Mouse (Mus musculus) embryonic facial prominence, embryonic 11.5 days (tissue): ENCODE data around the gene Vwde. TPM values are rescaled to one million over a fixed set of nuclear protein-coding genes. Genes with fewer than 3 reads are reported as not detected.
A peak's percentile ranks its signal among the peaks of the same experiment; 100 is the strongest.

Experiments
- ATAC-seq: fragments of 200-750 bp; cut with Nextera tagmentation; replicated peaks from 2 replicates; pipeline ENCODE4 v1.8.0; 2017; ENCODE audit warnings: low read depth; ENCODE audit not compliant: insufficient number of reproducible peaks, low FRiP score, low TSS enrichment
- DNase-seq: peaks from one replicate; pipeline ENCODE4 v3.0.0-alpha.2; 2015; ENCODE audit warnings: low spot score
- H3K27ac ChIP-seq: fragments of 300-500 bp; sonication (generic); replicated peaks from 2 replicates; pipeline ENCODE4 v1.5.1; 2014; ENCODE audit warnings: mild to moderate bottlenecking, low read depth, low read length, control low read depth
- H3K27me3 ChIP-seq: fragments of 300-500 bp; sonication (generic); 2 replicates; pipeline ENCODE4 v1.6.1; 2014; ENCODE audit warnings: mild to moderate bottlenecking, low read length, moderate library complexity, mixed read lengths; ENCODE audit not compliant: control insufficient read depth, insufficient read depth
- H3K36me3 ChIP-seq: fragments of 300-500 bp; sonication (generic); replicated peaks from 2 replicates; pipeline ENCODE4 v1.6.1; 2014; ENCODE audit warnings: low read depth, mild to moderate bottlenecking, low read length, moderate library complexity, mixed read lengths; ENCODE audit not compliant: control insufficient read depth, insufficient read depth
- H3K4me1 ChIP-seq: fragments of 300-500 bp; sonication (generic); 2 replicates; pipeline ENCODE4 v1.6.1; 2014; ENCODE audit warnings: low read length, mixed read lengths; ENCODE audit not compliant: control insufficient read depth, insufficient read depth
- H3K4me2 ChIP-seq: fragments of 300-500 bp; sonication (generic); 2 replicates; pipeline ENCODE4 v1.6.1; 2014; ENCODE audit warnings: low read depth, mild to moderate bottlenecking, control low read depth, low read length, moderate library complexity
- H3K4me3 ChIP-seq: fragments of 300-500 bp; sonication (generic); 2 replicates; pipeline ENCODE4 v1.5.1; 2014; ENCODE audit warnings: low read depth, low read length, control low read depth
- H3K9ac ChIP-seq: fragments of 300-500 bp; sonication (generic); replicated peaks from 2 replicates; pipeline ENCODE4 v1.6.1; 2014; ENCODE audit warnings: mild to moderate bottlenecking, control low read depth, low read length
- H3K9me3 ChIP-seq: fragments of 300-500 bp; sonication (generic); replicated peaks from 2 replicates; pipeline ENCODE4 v1.6.1; 2016; ENCODE audit warnings: mild to moderate bottlenecking, low read length, inconsistent platforms, mixed read lengths; ENCODE audit not compliant: control insufficient read depth
- WGBS: fragments of 180-500 bp; shearing (Covaris S2); extraction: QIAGEN DNeasy Blood & Tissue Kit; methylation state at CpG from one replicate; pipeline ENCODE4 v1.1.7; 2014; 5-methylcytosine and 5-hydroxymethylcytosine counted together
- polyA plus RNA-seq: library from polyadenylated mRNA; unstranded; fragments of >200 nt; fragmentation: Nextera tagmentation; extraction: Ambion mirVana; gene quantifications from 2 replicates; pipeline ENCODE4 v1.2.1, GENCODE M21; 2014

Vwde gene
- polyA plus RNA-seq, 1 experiment from 2014 or later, result 0.14 TPM

- Histone ChIP-seq H3K27ac (no peak overlapping the region), H3K4me3 (no peak overlapping the region), H3K4me2 (no peak overlapping the region), H3K4me1 (no peaks in the 10 kb centered on the region), H3K9me3 (no peaks in the 10 kb centered on the region), H3K9ac (no peak overlapping the region), H3K27me3 (no peaks in the 10 kb centered on the region), H3K36me3 (no peaks in the 10 kb centered on the region)
- no peak for DNase-seq
- 84% methylated on average over 9 of the region's 9 CpGs for WGBS
- no peak for ATAC-seq
Observed at GRCm38 (mm10) chr6:13166240-13166937, 58.4 kb downstream of the Vwde start.

GRCm38 (mm10) chr6:13159437-13159836 lies 65.3 kb downstream of the Vwde start:
- no peak for ATAC-seq
- peak; percentile 54 for DNase-seq
- WGBS, result 89% methylated on average over 2 of the region's 2 CpGs
- Histone ChIP-seq H3K4me3 (no peak overlapping the region), H3K4me2 (no peak overlapping the region), H3K36me3 (no peaks in the 10 kb centered on the region), H3K27ac (no peak overlapping the region), H3K4me1 (no peaks in the 10 kb centered on the region), H3K27me3 (no peaks in the 10 kb centered on the region), H3K9ac (no peak overlapping the region), H3K9me3 (no peaks in the 10 kb centered on the region)

GRCm38 (mm10) chr6:13153888-13154697 lies 70.7 kb downstream of the Vwde start:
- no peak overlapping the region for H3K9ac ChIP-seq
- DNase-seq (no peak), ATAC-seq (peak; percentile 52; the same call in 1 of the 2 replicates)
- 96% methylated on average over 9 of the region's 9 CpGs for WGBS
- H3K4me2 ChIP-seq, result no peak overlapping the region
- H3K4me1 ChIP-seq, result no peaks in the 10 kb centered on the region
- no peaks in the 10 kb centered on the region for H3K36me3 ChIP-seq
- no peak overlapping the region for H3K27ac ChIP-seq
- H3K4me3 ChIP-seq, result no peak overlapping the region
- H3K9me3 ChIP-seq, result no peaks in the 10 kb centered on the region
- H3K27me3 ChIP-seq, result no peaks in the 10 kb centered on the region

- WGBS, result 62% methylated on average over 1 of the region's 1 CpGs
- Histone ChIP-seq H3K9me3 (no peaks in the 10 kb centered on the region), H3K27ac (no peak overlapping the region), H3K4me2 (no peak overlapping the region), H3K9ac (no peak overlapping the region), H3K4me1 (no peaks in the 10 kb centered on the region), H3K4me3 (no peak overlapping the region), H3K36me3 (no peaks in the 10 kb centered on the region), H3K27me3 (no peaks in the 10 kb centered on the region)
- peak; percentile 80 for DNase-seq
- ATAC-seq, result no peak
Observed at GRCm38 (mm10) chr6:13152062-13152640, 72.6 kb downstream of the Vwde start.

DNA sequence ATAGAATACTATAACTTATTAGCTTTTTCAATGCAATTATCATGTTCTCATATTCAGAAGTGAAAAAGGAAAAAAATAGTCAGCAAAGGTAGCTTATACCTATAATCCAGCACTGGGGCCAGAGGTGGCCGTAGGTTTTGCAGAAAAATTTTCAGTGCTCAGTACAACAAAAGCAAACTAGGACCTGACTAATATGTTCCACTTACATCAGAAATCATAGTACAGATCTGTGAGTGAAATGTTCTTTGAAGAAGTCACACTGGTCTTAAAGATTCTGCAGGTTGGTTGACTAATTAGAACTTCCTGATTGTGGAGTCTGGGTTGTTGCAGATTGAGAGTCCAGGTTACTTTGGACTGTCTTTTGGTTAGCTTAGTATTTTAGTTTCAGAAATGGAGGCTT lies 87.5 kb downstream of the Vwde start:
- Histone ChIP-seq H3K9ac (no peak overlapping the region), H3K36me3 (no peaks in the 10 kb centered on the region), H3K4me3 (no peak overlapping the region), H3K9me3 (no peaks in the 10 kb centered on the region), H3K4me1 (no peaks in the 10 kb centered on the region), H3K27ac (no peak overlapping the region), H3K27me3 (no peaks in the 10 kb centered on the region), H3K4me2 (no peak overlapping the region)
- ATAC-seq (no peak), DNase-seq (no peak)
- 83% methylated on average over 1 of the region's 1 CpGs for WGBS

DNA sequence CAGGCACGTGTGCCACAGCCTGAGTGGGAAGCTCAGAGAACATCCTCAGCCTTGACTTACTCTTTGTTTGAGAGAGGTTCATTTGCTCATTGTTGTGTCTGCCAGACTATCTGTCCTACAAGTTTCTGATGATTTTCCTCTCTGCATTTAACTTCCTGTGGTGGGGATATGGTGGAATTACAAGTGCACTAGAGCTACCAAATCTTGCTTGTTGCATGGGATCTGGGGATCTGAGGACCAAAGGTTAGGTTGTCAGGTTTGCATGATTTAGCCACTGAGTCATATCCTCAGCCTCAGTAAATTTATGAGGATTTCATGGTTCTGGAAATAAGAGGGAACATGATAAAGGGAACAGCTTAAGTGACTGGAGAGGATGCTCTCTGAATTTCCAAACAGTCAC lies 116.1 kb downstream of the Vwde start:
- no peak for ATAC-seq
- Histone ChIP-seq H3K36me3 (no peaks in the 10 kb centered on the region), H3K4me1 (no peaks in the 10 kb centered on the region), H3K4me2 (no peak overlapping the region), H3K4me3 (no peak overlapping the region), H3K27me3 (no peaks in the 10 kb centered on the region), H3K27ac (no peak overlapping the region), H3K9me3 (no peaks in the 10 kb centered on the region), H3K9ac (no peak overlapping the region)
- DNase-seq, result no peak
- 84% methylated on average over 1 of the region's 1 CpGs for WGBS
